Mouse (Mus musculus): Measurements from ENCODE around the gene Eddm3b.

DNA sequence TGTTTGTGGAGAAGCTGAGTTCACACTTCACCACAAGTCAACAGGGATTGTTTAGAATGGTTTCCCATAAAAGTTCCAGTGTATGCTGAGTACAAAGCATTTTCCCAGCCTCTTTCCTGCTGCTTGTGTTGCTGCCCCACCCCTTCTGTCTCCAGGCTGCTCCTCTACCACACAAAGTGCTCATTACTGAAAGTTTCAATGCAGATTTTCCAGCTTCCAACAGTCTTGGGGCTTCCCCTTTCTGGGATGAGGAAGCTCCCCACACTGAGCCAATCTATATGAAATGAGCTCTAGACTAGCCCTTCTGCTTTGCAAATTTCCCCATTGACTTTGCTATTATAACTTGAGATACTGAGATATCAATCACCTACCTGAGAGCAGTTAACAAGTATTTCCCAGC lies 51.8 kb downstream of the Eddm3b start:
- TF ChIP-seq POLR2A (IDR thresholded peaks at IDR 0.05; ENCODE audit: low read depth, low read length) (no peak), CTCF (IDR thresholded peaks at IDR 0.05; ENCODE audit: borderline replicate concordance, insufficient read depth, low read length) (no peak)
